Mouse (Mus musculus) 3T3-L1 (cell line): Measurements from ENCODE around the gene Cwc27.

ENCODE experiments used
- DNase-seq: peaks from one replicate; pipeline ENCODE4 v3.0.0-alpha.2; 2015; ENCODE audit warnings: low read depth, low spot score

Cwc27 gene

DNA sequence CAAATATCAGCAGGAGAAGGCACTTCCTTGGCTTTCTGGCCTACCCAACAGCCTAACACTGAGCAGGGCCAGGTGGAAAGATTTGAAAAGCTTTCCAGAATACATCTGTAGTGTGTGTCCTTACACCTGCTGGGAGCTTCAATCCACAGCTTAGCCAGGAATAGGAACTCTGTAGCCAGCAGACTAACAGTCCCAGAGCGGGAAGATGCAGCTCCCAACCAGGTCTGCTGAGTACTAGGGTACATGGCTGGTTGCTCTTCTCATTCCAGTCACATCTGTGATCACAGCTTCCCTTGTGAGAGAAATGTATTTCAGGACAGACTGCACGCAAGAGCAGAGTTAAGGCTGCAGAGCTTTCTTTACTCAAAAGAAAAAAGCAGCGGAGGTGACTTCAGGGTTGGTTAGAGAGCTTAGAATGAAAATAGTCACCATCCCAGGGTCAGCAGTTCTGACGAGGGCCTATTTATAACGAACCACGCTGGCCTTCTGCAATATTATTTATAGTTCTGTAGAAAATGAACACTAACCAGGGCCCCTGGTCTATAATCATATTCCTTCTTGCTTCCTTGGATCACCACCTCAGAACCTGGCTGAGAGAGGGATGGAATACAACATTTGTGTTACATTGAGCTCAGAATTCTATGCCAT lies 171.0 kb downstream of the Cwc27 start:
- no peak for DNase-seq

DNA sequence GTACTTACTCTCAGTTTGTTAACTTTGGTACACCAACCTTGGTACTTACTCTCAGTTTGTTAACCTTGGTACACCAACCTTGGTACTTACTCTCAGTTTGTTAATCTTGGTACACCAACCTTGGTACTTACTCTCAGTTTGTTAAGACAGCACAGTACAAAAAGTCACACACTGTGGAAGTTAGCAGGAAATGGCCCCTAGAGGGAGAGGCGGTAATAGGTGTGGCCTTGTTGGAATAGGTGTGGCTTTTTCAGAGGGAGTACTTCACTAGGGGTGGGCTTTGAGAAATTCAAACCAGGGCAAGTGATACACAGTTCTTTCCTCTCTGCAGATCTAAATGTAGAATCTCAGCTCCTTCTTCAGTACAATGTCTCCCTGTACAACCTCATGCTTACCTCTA lies 172.8 kb downstream of the Cwc27 start:
- DNase-seq, result no peak

DNA sequence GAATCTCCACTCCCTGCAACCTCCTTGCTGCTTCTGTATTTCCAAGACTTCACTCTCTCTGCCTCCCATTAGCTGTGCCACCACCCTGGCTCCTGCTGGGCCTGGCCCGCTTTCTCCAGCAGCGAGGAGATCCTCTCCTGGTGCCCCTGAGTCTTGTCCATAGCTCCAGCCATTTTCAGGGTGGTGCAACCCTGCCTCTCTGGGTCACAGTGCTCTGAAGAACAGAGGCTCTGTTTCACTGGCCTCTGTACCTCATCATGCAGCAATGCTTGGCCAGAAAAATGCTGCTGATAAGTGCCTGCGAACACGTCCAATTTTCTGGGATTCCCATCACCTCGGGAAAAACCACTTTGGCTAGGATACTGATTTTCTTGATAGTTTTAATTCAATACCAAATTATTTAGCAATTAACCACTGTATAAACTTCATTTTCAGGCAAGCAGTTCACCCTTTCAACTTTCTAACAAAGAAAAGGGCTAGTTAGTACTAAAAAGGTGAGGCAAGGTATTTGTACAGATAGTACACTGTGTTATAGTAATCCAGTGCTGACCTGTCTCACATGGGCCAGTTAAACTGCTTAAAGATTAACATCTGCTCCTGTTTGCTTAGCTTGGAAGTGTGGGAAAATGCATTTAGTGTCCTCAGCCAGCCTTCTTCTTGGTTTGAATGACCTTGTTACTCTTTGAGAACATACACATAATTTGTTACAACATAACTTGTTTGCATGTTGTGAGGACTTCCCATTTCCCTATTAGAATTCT lies 176.1 kb downstream of the Cwc27 start:
- no peak for DNase-seq

DNA sequence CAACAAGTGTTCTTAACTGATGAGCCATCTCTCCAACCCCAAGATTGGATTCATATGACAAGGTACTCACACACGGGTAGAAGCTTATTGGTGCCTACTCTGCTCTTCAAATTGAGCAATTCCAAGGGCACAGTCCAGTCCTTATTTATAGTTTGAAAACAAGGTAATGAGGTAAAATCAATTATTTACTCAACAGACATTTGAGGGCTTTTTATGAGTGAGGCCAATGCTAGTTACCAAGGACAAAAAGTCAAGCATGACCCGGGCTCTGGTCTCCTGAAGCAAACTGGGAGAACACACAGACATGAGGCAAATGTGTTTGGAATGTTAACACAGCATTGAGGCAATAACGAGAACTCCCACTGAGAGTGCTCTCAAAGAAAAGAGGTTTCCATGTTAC lies 178.0 kb downstream of the Cwc27 start:
- DNase-seq, result no peak

DNA sequence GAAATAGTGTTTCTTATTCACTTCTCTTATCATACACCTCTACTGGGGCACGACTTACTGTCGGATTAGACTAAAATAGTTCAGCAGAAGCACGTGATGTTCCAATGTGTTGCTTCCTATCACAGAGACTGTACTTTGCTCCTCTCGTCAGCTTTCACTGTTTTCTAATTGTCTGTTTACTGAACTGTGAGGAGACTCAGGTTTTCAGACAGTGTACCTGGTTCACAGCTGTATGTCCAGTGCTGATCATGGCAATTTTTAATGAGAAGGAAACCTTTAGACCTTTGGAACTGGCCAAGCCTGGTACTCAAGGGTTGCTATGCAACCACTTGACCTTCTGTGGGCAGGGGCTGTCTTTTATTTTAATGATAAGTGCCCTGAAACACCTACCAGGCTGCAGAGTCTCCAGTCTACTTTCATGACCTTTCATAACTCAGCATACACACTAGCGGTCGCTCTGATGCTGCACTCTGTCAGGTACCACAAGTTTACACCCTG lies 180.9 kb downstream of the Cwc27 start:
- no peak for DNase-seq

DNA sequence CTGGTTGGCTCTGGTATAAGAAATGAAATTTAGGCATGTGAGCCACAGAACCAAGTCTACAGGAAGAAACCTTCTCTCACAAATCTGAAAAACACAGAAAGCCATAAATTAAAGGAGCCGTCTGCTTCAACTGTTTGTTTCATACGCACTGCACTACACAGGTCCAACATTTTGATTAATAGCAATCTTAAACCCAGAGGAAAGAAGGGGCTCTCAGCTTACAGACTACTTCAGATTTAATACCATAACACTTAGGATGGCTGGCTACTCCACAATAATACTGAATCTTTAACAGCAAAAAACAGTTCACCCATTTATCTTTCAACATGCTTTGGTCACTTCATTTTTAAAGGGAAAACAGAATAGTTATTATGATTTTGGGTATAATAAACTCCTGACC lies 182.2 kb downstream of the Cwc27 start:
- DNase-seq, result no peak

DNA sequence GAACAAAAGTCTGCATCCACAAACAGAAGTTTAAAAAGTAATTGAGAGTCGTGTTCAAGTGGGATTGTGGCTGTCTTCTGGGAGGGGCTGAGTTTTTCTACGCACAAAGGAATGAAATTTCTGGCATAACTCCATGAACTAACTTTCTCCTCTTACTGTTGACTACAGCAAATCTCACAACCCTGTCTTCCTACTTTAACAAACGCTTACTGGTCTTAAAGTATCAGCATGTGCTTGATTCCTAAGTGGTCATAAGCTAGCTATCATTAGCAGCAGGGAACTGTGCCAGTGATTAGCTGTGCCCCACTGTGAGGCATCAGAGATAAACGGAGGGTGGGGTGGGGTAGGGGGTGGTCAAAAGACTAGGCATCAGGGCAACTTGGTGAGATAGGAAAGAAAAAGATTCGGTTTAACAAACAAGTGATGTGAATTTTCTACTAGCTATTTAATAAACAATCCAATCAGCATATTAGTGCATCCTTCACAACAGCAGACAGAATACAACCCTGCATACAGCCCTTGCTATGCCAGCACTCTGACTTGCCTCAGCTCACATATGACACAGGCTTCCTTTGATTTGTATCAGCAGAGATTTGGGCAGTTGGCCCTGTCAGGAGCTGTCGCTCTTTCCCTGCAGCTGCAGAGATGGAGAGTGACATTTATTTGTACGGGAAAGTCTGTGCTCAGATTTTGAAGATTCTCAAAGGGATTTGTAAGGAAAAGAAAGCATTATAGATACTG lies 184.3 kb downstream of the Cwc27 start:
- DNase-seq, result no peak

DNA sequence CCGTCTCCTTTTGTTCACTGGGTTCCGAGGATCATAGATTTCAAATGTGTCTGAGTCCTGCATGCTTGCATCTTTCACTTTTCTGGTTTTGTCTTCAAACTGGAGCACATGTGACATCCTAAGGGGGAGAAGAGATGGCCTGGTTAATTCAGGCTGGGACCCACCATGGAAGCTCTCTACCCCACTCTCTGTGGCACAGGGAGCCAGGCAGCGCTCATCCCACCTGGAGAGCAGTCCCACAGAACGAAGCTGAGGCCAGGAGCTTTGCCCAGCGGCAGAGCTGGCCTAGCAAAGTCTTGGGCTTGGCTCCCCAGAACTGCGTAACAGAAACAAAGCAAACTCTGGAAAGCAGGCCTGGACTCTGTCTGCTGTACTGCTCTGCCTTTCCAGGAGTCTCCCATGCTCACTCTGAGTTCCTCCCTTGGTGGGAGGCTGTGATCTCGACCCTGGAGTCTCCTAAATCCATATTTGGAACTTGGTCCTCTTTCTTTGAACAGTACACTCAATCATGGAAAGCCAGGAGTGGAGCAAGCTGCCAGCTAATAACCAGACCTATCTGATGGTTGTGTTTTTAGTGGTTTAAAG lies 185.2 kb downstream of the Cwc27 start:
- no peak for DNase-seq

DNA sequence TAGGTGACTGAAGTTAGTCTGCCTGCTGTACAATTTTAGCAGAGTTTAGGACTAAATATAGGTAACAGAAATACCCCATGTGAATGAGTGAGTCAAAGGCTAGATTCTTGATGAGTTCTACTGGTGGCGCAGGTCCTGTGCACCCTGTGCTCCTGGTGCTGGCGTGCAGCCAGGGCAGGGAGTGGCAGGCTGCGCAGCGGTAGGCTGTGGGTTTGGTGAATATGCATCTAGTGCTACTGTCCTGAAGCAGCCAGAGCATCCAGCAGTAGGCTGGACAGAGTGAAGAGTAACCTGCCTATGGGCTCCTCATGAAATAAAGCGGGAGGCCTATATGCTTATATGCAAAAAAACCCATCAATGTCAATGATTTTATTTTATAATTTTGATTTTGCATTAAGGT lies 186.1 kb downstream of the Cwc27 start:
- no peak for DNase-seq

DNA sequence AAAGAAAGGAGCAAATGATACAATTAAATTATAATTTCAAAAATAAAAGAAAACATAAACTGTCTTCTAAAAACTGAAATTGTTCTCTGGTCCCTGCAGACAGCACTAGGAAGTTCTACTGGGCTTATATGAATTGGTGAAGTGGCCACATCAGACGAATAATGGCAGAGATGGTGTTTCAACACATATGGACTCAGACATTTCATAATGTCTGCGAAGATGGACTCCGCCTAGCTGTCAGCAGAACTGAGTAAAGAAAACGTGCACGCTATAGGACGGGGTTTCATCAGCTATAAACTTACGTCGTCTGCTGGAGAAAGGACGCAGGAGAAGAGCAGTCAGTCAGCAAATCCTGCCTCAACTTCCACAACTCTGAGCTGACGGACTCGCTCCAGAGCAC lies 187.3 kb downstream of the Cwc27 start:
- DNase-seq, result no peak

DNA sequence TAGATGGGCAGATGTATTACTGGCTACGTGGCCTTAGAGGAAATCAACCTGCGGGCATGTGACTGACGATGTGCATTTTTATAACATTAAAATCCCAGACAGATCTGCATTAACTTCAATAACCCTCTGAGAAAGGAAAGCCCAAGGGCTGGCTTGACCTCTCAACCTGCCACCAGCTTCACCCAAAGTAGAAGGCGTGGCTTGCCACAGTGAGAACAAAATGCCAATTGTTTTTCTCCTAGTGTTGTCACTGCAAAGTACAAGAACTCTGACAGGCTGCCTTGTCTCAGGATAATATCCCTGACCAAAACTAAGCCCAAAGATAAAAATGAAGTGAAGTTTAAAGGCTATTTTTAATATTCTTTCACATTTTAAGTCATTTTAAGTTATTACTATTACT lies 188.9 kb downstream of the Cwc27 start:
- no peak for DNase-seq

DNA sequence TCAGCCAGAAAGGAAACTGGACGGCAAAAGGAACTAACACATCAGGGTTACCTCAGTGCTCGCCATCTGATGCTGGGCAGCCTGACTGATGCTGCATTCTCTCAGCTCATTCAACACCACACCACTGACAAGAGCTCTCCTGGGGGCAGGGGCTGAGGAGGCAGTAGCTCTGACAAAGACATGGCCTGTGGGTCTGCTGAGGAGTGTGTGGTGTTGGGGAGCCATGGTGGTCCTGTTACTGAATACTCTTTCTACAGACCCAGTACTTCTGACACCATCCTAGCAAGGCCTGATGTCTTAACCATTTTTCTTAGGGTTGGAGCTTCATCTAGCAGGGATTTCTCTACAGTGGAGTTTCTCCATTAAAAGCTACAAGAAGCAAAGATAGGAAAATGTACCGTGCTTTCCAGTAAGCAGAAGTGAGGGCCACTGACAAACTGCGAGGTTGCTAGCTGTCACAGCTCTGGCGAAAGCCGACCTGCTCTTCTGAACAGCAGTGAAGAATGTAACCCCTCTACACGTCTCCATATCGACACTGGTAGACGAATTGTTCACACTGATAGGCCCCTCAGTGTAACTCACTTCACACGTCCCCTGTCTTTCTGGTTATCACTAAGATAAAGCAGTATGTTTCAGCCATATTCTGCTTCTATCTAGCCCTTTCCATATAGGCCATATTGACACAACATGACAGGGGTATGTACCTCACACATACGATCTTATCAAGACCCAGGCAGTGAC lies 189.6 kb downstream of the Cwc27 start:
- no peak for DNase-seq

DNA sequence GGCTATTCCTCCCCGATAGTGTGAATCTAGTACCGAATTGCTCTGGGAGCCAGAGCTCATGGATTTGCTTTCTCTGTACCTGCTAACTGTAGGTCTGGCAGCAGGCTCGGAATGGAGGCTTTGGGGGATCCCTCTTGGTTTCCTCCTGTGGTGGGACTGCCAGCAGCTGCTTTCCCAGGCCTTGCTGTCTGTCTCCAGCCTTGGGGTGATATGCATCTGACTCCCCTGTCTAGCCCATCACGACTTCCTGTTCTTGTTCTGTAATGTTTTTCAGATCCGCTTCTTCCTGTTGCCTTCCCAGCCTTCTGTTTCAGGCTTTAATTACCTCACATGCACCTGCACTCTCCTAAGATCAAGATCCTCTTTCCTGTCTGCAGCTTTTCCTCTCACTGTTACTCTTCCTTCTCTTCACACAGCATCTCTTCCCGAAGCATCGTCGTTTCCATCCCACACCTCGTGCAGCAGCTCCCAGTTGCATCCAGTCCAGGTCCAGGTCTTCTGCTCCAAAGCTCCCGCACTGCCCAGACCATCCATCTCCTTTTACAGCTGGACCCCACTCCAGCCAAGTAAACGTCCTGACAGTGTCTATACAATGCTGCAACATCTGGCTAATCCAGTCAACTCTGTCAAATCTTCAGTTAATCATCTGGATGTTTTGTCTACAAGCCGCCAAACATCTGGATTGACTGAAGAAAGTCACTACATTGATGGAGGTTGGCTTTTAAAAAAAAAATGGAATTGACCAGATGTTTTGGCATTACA lies 193.6 kb downstream of the Cwc27 start:
- DNase-seq, result peak; percentile 36

DNA sequence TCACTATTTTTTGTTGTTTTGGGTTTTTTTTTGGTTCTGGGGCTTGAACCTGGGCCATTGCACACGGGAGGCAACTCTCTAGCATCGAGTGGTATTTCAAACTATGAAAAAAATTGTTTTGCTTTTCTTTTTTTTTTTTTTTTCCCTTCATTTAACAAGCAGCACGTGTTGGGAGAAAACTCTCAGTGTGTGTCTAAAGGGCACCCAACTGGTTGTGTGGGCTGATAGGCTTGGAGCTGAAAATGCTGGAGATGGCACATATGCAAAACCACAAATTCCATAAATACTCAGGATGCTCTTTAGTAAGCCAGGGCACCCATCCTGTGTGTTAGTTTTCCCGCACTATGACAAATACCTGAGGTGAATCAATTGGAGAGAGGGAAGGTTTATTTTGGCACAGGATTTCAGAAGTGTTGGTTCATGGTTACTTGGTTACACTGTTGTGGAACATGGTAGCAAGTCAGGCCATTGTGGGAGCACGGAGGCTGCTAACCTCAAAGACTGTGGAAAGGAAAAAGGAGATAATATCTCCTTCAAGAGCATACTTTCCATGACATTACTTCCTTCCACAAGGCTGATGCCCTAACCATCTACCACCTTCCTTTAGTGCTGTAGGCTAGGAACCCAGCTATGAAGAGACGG lies 194.7 kb downstream of the Cwc27 start:
- peak; percentile 86 for DNase-seq

DNA sequence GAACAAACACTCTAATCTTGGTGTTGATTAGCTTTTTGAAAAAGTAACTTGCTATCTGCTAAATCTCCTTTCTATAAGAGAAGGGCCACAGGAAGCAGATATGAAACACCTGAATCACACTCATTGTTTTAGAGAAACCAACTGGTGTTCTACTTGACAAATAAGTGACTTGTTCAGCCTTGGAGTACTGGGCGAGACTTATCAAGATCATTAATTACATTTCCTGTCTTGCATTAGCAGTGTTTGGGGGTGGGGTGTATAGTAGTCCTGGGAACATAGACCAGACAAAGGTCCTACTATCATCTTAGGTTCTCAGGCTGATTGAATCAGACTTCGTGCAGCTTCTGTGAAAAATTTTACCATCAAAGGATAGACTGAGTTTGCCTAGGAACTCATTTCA lies 196.5 kb downstream of the Cwc27 start:
- DNase-seq, result no peak

DNA sequence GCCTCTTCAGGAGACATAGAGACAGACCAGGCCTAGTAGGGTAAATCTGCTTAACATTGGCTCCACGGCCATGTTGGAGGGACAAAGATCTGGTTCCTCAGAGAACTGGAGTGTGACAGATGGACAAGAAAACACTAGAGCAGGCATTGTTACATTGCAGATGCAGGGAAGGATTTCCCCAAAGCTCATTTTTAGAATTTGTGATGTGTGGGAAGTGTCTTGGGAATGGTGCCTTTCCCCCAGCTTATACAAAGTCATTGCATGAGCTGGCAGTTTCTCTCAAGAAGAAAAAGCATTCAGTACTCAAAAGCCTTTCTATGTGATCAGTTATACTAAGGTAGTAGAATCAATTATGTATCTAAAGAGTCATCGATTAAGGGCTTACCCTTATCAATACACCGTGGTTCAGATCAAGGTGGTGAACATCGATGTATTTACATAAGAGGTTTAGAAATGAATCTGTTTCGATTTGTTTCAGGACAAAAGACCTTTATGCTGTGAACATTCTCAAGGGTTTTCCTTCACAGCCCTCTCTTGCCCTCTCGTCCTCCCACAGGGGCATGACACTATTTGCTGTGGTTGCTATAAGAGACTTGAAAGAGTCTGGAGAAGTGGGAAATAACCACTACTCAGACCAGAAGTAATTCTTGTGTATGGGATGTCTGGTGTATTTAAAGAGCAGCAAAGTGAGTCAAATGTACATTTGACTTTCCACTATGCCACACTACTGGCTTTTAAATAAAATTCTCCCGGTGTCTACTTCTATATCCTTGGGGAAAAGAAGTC lies 197.2 kb downstream of the Cwc27 start:
- DNase-seq, result no peak

DNA sequence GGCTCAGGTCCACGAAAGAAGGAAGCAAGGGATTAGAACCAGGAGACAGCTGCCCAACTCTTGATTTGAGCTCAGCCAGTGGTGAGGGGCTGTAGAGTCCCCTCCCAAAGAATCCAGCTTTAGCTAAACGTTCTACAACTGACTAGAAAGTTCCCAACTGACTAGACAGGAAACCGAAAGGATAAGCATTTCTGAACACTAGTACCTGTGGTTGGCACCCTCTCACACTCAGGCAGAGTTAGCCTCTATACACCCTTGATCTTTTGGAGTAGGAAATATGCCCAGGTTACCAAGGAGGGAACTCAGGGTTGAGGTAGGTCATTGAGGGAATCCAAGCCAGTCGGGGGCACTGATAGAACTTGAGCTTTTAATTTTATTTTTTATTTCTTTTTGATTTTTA lies 199.7 kb downstream of the Cwc27 start:
- no peak for DNase-seq

DNA sequence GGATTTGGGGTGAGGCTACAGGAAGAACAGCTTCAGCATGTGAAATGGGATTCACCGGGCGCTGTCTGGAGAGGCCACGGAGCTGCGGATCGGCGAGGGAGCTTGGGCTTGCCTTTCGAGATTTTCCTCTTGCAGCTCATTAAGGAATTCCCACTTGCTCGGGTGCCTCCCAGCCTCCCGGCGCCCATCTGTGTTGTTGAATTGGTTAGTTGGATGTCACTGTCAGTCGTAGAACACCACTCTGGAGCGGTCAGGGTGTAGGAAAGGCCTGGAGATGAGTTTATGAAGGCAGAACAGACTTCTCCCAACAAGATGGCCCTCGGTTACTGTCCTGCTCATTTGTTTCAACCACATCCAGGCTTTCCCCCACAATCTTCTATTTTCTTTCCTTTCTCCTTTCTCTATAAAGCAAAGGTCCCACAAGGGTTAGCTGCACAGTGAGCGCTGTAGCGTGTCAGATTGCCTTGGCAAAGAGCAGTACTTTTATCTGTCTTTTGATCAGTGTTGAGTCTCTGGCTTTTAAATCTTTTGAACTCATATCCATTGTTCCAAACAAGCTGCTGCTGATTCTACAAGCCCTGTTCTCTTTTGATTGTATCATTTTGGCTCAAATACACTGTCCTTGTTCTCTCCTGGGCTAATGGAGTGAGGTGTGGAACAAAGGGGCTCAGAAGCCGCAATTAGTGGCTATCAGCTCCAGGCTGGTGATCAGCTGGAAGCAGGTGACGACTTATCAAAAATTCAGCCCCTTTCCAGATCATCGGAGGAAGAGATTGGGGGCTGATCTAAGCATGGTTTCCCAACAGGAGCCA lies 200.7 kb downstream of the Cwc27 start:
- no peak for DNase-seq

DNA sequence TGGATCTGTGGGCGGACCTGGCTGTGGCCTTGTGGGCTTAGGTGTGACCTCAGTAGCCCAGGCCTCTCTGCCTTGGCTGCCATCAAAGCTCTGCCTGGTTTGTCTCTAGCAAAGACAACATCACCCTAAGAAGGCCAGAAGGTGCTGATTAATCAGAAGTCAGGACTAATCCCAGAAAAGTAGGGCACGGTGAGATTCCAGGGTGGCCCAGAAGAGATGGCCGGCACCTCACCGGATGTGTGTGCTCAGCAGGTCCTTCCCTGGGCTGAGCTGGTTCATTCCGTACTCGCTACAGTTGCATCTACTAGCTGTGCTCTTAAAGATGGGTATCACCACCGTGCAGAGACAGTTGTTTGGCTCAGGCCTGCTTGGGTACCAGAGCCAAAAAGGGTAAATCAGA lies 201.8 kb downstream of the Cwc27 start:
- no peak for DNase-seq
